Mouse (Mus musculus): ENCODE results near the gene E130114P18Rik. TPM values are rescaled to one million over a fixed set of nuclear protein-coding genes. Genes with fewer than 3 reads are reported as not detected.

The E130114P18Rik gene
- polyA plus RNA-seq, 1 experiment from 2014 or later: 0.25 TPM

- ATAC-seq (replicated peaks; ENCODE audit: insufficient number of reproducible peaks, insufficient read depth, low FRiP score, low read depth): no peak
- Histone ChIP-seq H3K4me1 (replicated peaks) (peaks cover 58% of the 10 kb centered on the region), H3K36me3 (no peaks in the 10 kb centered on the region; the same call in 1 of the 2 replicates)
Measured at GRCm38 (mm10) chr4:97816753-97817152, 38.9 kb upstream of the E130114P18Rik start.

GRCm38 (mm10) chr4:97816001-97816400 is 38.1 kb upstream of the E130114P18Rik start:
- H3K4me3 ChIP-seq: no peak overlapping the region
- no peaks in the 10 kb centered on the region for H3K9me3 ChIP-seq (replicated peaks)
- no peak overlapping the region for H3K4me2 ChIP-seq
- no peaks in the 10 kb centered on the region; the same call in 1 of the 2 replicates for H3K36me3 ChIP-seq
- no peak for ATAC-seq (replicated peaks; ENCODE audit: insufficient number of reproducible peaks, insufficient read depth, low FRiP score, low read depth)
- no peaks in the 10 kb centered on the region for H3K27me3 ChIP-seq
- no peak overlapping the region for H3K27ac ChIP-seq
- peaks cover 58% of the 10 kb centered on the region for H3K4me1 ChIP-seq (replicated peaks)
- no peak overlapping the region for H3K9ac ChIP-seq

More at GRCm38 (mm10) chr4:97816753-97817152, 38.9 kb upstream of the E130114P18Rik start:
- 83% methylated on average over 3 of the region's 3 CpGs for WGBS
- Histone ChIP-seq H3K4me2 (no peak overlapping the region), H3K27ac (no peak overlapping the region), H3K27me3 (no peaks in the 10 kb centered on the region), H3K9me3 (replicated peaks) (no peaks in the 10 kb centered on the region), H3K9ac (no peak overlapping the region), H3K4me3 (no peak overlapping the region)

GRCm38 (mm10) chr4:97814515-97814914 is 36.6 kb upstream of the E130114P18Rik start:
- no peaks in the 10 kb centered on the region for H3K9me3 ChIP-seq (replicated peaks)
- H3K4me2 ChIP-seq: peak overlapping the region; percentile 37
- WGBS: 65% methylated on average over 7 of the region's 7 CpGs
- peaks cover 63% of the 10 kb centered on the region for H3K4me1 ChIP-seq (replicated peaks)
- H3K27me3 ChIP-seq: no peaks in the 10 kb centered on the region
- H3K9ac ChIP-seq: no peak overlapping the region
- peak overlapping the region; percentile 81 for H3K27ac ChIP-seq
- no peaks in the 10 kb centered on the region; the same call in 1 of the 2 replicates for H3K36me3 ChIP-seq
- ATAC-seq (replicated peaks; ENCODE audit: insufficient number of reproducible peaks, insufficient read depth, low FRiP score, low read depth): no peak
- no peak overlapping the region for H3K4me3 ChIP-seq

GRCm38 (mm10) chr4:97813996-97814395 is 36.1 kb upstream of the E130114P18Rik start:
- 26% methylated on average over 4 of the region's 4 CpGs for WGBS
- no peak for ATAC-seq (replicated peaks; ENCODE audit: insufficient number of reproducible peaks, insufficient read depth, low FRiP score, low read depth)
- no peaks in the 10 kb centered on the region for H3K27me3 ChIP-seq
- H3K36me3 ChIP-seq: no peaks in the 10 kb centered on the region; the same call in 1 of the 2 replicates
- peak overlapping the region; percentile 37 for H3K4me2 ChIP-seq
- H3K4me3 ChIP-seq: no peak overlapping the region
- H3K27ac ChIP-seq: peak overlapping the region; percentile 81
- peaks cover 63% of the 10 kb centered on the region for H3K4me1 ChIP-seq (replicated peaks)
- H3K9me3 ChIP-seq (replicated peaks): no peaks in the 10 kb centered on the region
- 0 out of 2 replicates have a peak overlapping the region, but pooled peaks have one; percentile 17 for H3K9ac ChIP-seq

GRCm38 (mm10) chr4:97813035-97813434 is 35.2 kb upstream of the E130114P18Rik start:
- H3K4me2 ChIP-seq: no peak overlapping the region
- H3K9me3 ChIP-seq (replicated peaks): no peaks in the 10 kb centered on the region
- H3K36me3 ChIP-seq: no peaks in the 10 kb centered on the region; the same call in 1 of the 2 replicates
- no peak for ATAC-seq (replicated peaks; ENCODE audit: insufficient number of reproducible peaks, insufficient read depth, low FRiP score, low read depth)
- no peak overlapping the region for H3K4me3 ChIP-seq
- no peaks in the 10 kb centered on the region for H3K27me3 ChIP-seq
- WGBS: 68% methylated on average over 5 of the region's 5 CpGs
- no peak overlapping the region for H3K9ac ChIP-seq
- peak overlapping the region; percentile 81; the same call in 1 of the 2 replicates for H3K27ac ChIP-seq
- peaks cover 57% of the 10 kb centered on the region for H3K4me1 ChIP-seq (replicated peaks)

GRCm38 (mm10) chr4:97810348-97810939 is 32.6 kb upstream of the E130114P18Rik start:
- Histone ChIP-seq H3K36me3 (no peaks in the 10 kb centered on the region), H3K27me3 (no peaks in the 10 kb centered on the region), H3K9me3 (replicated peaks) (no peaks in the 10 kb centered on the region), H3K27ac (0 out of 2 replicates have a peak overlapping the region, but pooled peaks have one; percentile 16), H3K4me1 (replicated peaks) (peaks cover 49% of the 10 kb centered on the region), H3K9ac (no peak overlapping the region), H3K4me3 (no peak overlapping the region), H3K4me2 (no peak overlapping the region)
- ATAC-seq (replicated peaks; ENCODE audit: insufficient number of reproducible peaks, insufficient read depth, low FRiP score, low read depth): no peak
- WGBS: 57% methylated on average over 7 of the region's 7 CpGs

- H3K4me1 ChIP-seq (replicated peaks): peaks cover 46% of the 10 kb centered on the region
- no peak for ATAC-seq (replicated peaks; ENCODE audit: insufficient number of reproducible peaks, insufficient read depth, low FRiP score, low read depth)
- H3K27me3 ChIP-seq: no peaks in the 10 kb centered on the region
- no peak overlapping the region for H3K4me2 ChIP-seq
- H3K27ac ChIP-seq: 0 out of 2 replicates have a peak overlapping the region, but pooled peaks have one; percentile 16
- H3K9ac ChIP-seq: no peak overlapping the region
- H3K36me3 ChIP-seq: no peaks in the 10 kb centered on the region
- H3K4me3 ChIP-seq: no peak overlapping the region
- no peaks in the 10 kb centered on the region for H3K9me3 ChIP-seq (replicated peaks)
- 74% methylated on average over 4 of the region's 4 CpGs for WGBS
Measured at GRCm38 (mm10) chr4:97809582-97810295, 31.9 kb upstream of the E130114P18Rik start.

- Histone ChIP-seq H3K27ac (no peak overlapping the region), H3K9ac (no peak overlapping the region), H3K36me3 (no peaks in the 10 kb centered on the region), H3K27me3 (no peaks in the 10 kb centered on the region), H3K4me1 (replicated peaks) (peaks cover 38% of the 10 kb centered on the region), H3K4me3 (no peak overlapping the region), H3K9me3 (replicated peaks) (no peaks in the 10 kb centered on the region), H3K4me2 (no peak overlapping the region)
- no peak for ATAC-seq (replicated peaks; ENCODE audit: insufficient number of reproducible peaks, insufficient read depth, low FRiP score, low read depth)
- WGBS: 70% methylated on average over 3 of the region's 3 CpGs
Measured at GRCm38 (mm10) chr4:97808885-97809284, 31.0 kb upstream of the E130114P18Rik start.

GRCm38 (mm10) chr4:97806924-97807323 is 29.0 kb upstream of the E130114P18Rik start:
- no peak overlapping the region for H3K4me3 ChIP-seq
- H3K27me3 ChIP-seq: no peaks in the 10 kb centered on the region
- H3K36me3 ChIP-seq: peaks cover 5% of the 10 kb centered on the region
- no peak for ATAC-seq (replicated peaks; ENCODE audit: insufficient number of reproducible peaks, insufficient read depth, low FRiP score, low read depth)
- peaks cover 28% of the 10 kb centered on the region for H3K4me1 ChIP-seq (replicated peaks)
- no peak overlapping the region for H3K9ac ChIP-seq
- WGBS: 91% methylated on average over 2 of the region's 2 CpGs
- no peak overlapping the region for H3K27ac ChIP-seq
- H3K4me2 ChIP-seq: no peak overlapping the region
- no peaks in the 10 kb centered on the region for H3K9me3 ChIP-seq (replicated peaks)

GRCm38 (mm10) chr4:97805896-97806808 is 28.3 kb upstream of the E130114P18Rik start:
- Histone ChIP-seq H3K4me2 (no peak overlapping the region), H3K9ac (no peak overlapping the region), H3K27me3 (no peaks in the 10 kb centered on the region), H3K9me3 (replicated peaks) (no peaks in the 10 kb centered on the region), H3K36me3 (peaks cover 11% of the 10 kb centered on the region), H3K27ac (0 out of 2 replicates have a peak overlapping the region, but pooled peaks have one; percentile 8), H3K4me3 (no peak overlapping the region), H3K4me1 (replicated peaks) (peaks cover 28% of the 10 kb centered on the region)
- WGBS: 61% methylated on average over 7 of the region's 7 CpGs
- ATAC-seq (replicated peaks; ENCODE audit: insufficient number of reproducible peaks, insufficient read depth, low FRiP score, low read depth): no peak

- ATAC-seq (replicated peaks; ENCODE audit: insufficient number of reproducible peaks, insufficient read depth, low FRiP score, low read depth): no peak
- Histone ChIP-seq H3K4me1 (replicated peaks) (peaks cover 24% of the 10 kb centered on the region), H3K27ac (0 out of 2 replicates have a peak overlapping the region, but pooled peaks have one; percentile 8), H3K9ac (no peak overlapping the region), H3K9me3 (replicated peaks) (no peaks in the 10 kb centered on the region), H3K36me3 (peaks cover 11% of the 10 kb centered on the region), H3K4me2 (no peak overlapping the region), H3K4me3 (no peak overlapping the region), H3K27me3 (no peaks in the 10 kb centered on the region)
- 11% methylated on average over 2 of the region's 2 CpGs for WGBS
Measured at GRCm38 (mm10) chr4:97805255-97805654, 27.4 kb upstream of the E130114P18Rik start.

Data from heart, embryonic 15.5 days (tissue).